Mouse (Mus musculus): ENCODE data around the gene Tbc1d10c. TPM values are rescaled to one million over a fixed set of nuclear protein-coding genes. Genes with fewer than 3 reads are reported as not detected.

The Tbc1d10c gene
- polyA plus RNA-seq, 1 experiment from 2014 or later = 3.4 TPM

DNA sequence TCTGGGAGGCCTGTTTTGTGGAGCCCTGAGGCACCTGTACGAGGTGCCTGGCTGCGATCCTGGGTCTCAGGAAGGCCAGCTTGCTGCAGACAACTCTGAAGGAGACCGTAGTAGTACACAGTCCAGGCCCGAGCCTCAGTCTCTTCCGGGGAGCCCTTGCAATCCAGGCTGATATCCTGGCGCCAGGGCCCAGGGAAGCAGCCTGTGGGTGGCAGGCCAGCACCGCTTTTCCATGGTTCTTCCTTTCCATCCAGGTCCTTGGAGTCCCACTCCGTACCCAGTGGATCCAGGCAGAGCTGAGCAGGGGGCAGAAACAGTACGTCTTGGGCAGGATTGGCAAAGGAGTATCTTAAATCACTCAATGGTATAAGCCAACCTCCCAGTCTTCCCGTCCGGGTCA, 18.2 kb downstream of the Tbc1d10c start:
- H3K9me3 ChIP-seq (ENCODE audit: control insufficient read depth, low read length) = no peaks in the 10 kb centered on the region
- no peaks in the 10 kb centered on the region for H3K27me3 ChIP-seq (replicated peaks; ENCODE audit: control insufficient read depth, insufficient read depth, low read length)
- DNase-seq (ENCODE audit: low spot score) (no peak), ATAC-seq (replicated peaks; ENCODE audit: low FRiP score) (no peak)
- no peak overlapping the region for H3K27ac ChIP-seq (ENCODE audit: low read depth, low read length)
- WGBS = 67% methylated on average over 11 of the region's 11 CpGs
- no peak overlapping the region for H3K4me3 ChIP-seq (ENCODE audit: low read depth, low read length)
- H3K4me2 ChIP-seq = no peak overlapping the region
- H3K9ac ChIP-seq (ENCODE audit: low read depth, low read length) = no peak overlapping the region
- peaks cover 6% of the 10 kb centered on the region for H3K4me1 ChIP-seq (replicated peaks; ENCODE audit: control insufficient read depth, insufficient read depth, low read length)
- H3K36me3 ChIP-seq (ENCODE audit: control insufficient read depth, insufficient read depth, low read length) = no peaks in the 10 kb centered on the region

DNA sequence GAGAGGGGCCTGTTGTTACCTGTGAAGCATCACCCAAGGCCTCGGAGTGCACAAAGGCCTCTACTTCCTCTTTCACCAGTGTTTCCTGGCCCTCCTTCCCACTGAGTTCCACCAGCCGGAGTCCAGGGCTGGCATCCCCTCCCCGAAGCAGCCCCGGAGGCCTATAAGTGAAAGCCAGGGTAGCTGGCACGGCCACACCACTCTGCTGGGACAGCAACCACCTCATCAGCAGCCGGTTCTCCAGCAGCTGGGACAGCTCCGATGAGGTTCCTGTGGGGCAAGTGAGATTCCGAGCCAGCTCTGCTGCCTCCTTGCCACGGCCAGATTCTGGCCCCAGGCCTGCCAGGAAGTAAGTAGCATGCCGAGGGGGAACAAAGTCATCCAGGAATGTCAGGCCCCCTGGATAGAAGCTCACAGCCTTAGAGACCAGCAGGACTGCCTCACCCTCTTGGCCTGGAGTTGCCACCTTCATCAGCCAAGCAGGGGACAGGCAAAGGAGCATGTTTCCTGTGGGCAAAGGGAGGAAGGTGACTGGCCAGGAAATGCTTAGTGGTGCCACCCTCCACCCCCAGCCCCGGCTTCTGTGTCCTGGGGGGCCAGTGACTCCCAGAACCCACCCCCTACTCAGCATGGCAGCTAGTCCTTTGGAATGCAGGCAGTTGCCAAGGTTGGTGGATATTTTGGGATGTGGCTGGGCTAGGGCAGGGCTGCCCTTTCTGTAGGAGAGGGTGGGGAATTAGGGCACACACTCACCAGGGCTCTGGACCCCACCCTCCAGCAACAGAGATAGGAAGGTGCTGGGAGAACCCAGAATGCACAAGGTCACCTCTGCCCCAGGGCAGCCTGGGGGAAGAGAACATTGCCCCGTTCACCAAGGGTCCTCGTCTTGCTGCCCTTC, 19.4 kb downstream of the Tbc1d10c start:
- no peak overlapping the region for H3K4me3 ChIP-seq (ENCODE audit: low read depth, low read length)
- no peaks in the 10 kb centered on the region for H3K9me3 ChIP-seq (ENCODE audit: control insufficient read depth, low read length)
- no peak for DNase-seq (ENCODE audit: low spot score)
- H3K4me2 ChIP-seq = no peak overlapping the region
- ATAC-seq (replicated peaks; ENCODE audit: low FRiP score) = no peak
- WGBS = 65% methylated on average over 13 of the region's 13 CpGs
- peaks cover 6% of the 10 kb centered on the region for H3K4me1 ChIP-seq (replicated peaks; ENCODE audit: control insufficient read depth, insufficient read depth, low read length)
- H3K27me3 ChIP-seq (replicated peaks; ENCODE audit: control insufficient read depth, insufficient read depth, low read length) = no peaks in the 10 kb centered on the region
- no peaks in the 10 kb centered on the region for H3K36me3 ChIP-seq (ENCODE audit: control insufficient read depth, insufficient read depth, low read length)
- H3K9ac ChIP-seq (ENCODE audit: low read depth, low read length) = no peak overlapping the region
- H3K27ac ChIP-seq (ENCODE audit: low read depth, low read length) = no peak overlapping the region

DNA sequence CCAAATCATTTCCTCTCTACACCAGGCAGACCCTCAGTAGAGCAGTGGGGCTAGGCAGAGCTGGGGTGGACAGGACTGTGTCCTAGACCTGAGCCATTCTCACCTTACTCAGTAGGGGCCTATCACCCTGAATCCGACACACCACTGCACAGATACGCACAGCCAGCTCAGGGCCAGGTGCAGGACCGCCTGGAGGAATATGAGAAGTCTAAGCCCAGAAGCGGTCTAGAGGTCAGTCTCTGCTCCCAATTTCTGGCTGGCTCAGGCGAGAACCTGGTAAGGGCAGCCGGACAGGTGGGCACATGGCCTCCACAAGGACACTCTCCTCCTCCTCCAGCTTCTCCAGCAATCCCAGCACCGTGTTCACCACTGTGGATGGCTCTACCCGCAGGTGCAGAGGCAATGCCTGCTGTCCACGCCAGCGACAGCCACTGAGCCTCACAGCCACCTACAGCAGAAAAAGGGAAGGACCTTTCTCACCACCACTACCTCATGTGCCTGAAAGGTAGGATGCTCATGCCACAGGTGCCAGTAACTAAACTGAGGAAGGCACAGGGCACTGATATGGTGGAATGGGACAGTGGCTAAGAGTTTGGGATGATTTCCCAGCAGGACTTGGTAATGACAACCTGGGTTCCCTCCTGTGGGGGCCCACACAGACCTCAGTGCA, 20.2 kb downstream of the Tbc1d10c start:
- no peaks in the 10 kb centered on the region for H3K36me3 ChIP-seq (ENCODE audit: control insufficient read depth, insufficient read depth, low read length)
- no peak for DNase-seq (ENCODE audit: low spot score)
- H3K27me3 ChIP-seq (replicated peaks; ENCODE audit: control insufficient read depth, insufficient read depth, low read length) = no peaks in the 10 kb centered on the region
- no peak overlapping the region for H3K27ac ChIP-seq (ENCODE audit: low read depth, low read length)
- H3K9ac ChIP-seq (ENCODE audit: low read depth, low read length) = no peak overlapping the region
- no peak for ATAC-seq (replicated peaks; ENCODE audit: low FRiP score)
- peaks cover 6% of the 10 kb centered on the region for H3K4me1 ChIP-seq (replicated peaks; ENCODE audit: control insufficient read depth, insufficient read depth, low read length)
- 86% methylated on average over 10 of the region's 10 CpGs for WGBS
- H3K4me3 ChIP-seq (ENCODE audit: low read depth, low read length) = no peak overlapping the region
- H3K9me3 ChIP-seq (ENCODE audit: control insufficient read depth, low read length) = no peaks in the 10 kb centered on the region
- no peak overlapping the region for H3K4me2 ChIP-seq

DNA sequence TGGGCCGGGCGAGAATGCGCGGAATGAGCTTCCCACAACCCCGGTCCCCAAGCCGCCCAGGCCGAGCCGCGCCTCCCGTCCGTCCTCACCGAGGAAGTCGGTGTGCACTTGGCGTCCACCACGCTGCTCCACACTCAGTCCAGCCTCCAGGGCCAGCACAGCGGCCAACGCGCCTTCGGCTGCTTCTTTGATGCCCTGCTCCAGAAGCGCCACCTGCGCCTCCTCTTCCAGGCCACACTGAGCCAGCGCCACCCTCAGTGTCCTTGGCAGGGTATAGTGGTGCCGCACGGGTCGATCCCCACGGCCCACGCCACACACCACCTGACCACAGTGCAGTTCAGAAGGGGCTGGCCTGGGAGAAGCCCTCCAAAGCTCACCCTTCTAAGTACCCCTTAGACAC, 21.3 kb downstream of the Tbc1d10c start:
- 10% methylated on average over 27 of the region's 27 CpGs for WGBS
- Histone ChIP-seq H3K4me2 (peak overlapping the region; percentile 98), H3K9me3 (ENCODE audit: control insufficient read depth, low read length) (no peaks in the 10 kb centered on the region), H3K27me3 (replicated peaks; ENCODE audit: control insufficient read depth, insufficient read depth, low read length) (no peaks in the 10 kb centered on the region), H3K4me1 (replicated peaks; ENCODE audit: control insufficient read depth, insufficient read depth, low read length) (peaks cover 6% of the 10 kb centered on the region), H3K36me3 (ENCODE audit: control insufficient read depth, insufficient read depth, low read length) (no peaks in the 10 kb centered on the region), H3K27ac (ENCODE audit: low read depth, low read length) (peak overlapping the region; percentile 70), H3K4me3 (ENCODE audit: low read depth, low read length) (peak overlapping the region; percentile 53), H3K9ac (ENCODE audit: low read depth, low read length) (peak overlapping the region; percentile 85)
- DNase-seq (ENCODE audit: low spot score) = no peak
- no peak; the same call in 1 of the 2 replicates for ATAC-seq (replicated peaks; ENCODE audit: low FRiP score)

DNA sequence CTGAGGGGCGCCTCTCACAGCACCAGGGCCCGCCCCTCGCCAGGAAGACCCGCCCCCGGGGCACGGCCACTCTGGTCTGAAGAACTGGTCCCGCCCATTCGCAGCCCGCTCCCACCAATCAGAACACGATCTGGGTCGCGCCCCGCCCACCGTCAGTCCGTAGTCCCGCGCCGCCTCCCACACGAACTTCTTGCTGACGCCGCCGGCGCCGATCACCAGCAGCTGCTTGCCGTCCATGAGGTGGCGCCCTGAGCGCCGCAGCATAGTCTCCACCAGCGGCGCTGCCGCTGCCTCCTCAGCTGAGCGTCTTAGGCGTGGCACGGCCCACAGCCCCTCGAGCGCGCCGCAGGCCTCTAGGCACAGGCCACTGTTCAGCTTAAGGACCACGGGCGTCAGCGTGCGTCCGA, 21.7 kb downstream of the Tbc1d10c start:
- under 1% methylated on average over 43 of the region's 43 CpGs for WGBS
- peaks cover 6% of the 10 kb centered on the region for H3K4me1 ChIP-seq (replicated peaks; ENCODE audit: control insufficient read depth, insufficient read depth, low read length)
- H3K4me3 ChIP-seq (ENCODE audit: low read depth, low read length) = peak overlapping the region; percentile 53
- H3K27me3 ChIP-seq (replicated peaks; ENCODE audit: control insufficient read depth, insufficient read depth, low read length) = no peaks in the 10 kb centered on the region
- ATAC-seq (replicated peaks; ENCODE audit: low FRiP score) (peak; percentile 94), DNase-seq (ENCODE audit: low spot score) (peak; percentile 99)
- peak overlapping the region; percentile 70 for H3K27ac ChIP-seq (ENCODE audit: low read depth, low read length)
- H3K36me3 ChIP-seq (ENCODE audit: control insufficient read depth, insufficient read depth, low read length) = no peaks in the 10 kb centered on the region
- H3K9ac ChIP-seq (ENCODE audit: low read depth, low read length) = peak overlapping the region; percentile 85
- no peaks in the 10 kb centered on the region for H3K9me3 ChIP-seq (ENCODE audit: control insufficient read depth, low read length)
- peak overlapping the region; percentile 98 for H3K4me2 ChIP-seq

DNA sequence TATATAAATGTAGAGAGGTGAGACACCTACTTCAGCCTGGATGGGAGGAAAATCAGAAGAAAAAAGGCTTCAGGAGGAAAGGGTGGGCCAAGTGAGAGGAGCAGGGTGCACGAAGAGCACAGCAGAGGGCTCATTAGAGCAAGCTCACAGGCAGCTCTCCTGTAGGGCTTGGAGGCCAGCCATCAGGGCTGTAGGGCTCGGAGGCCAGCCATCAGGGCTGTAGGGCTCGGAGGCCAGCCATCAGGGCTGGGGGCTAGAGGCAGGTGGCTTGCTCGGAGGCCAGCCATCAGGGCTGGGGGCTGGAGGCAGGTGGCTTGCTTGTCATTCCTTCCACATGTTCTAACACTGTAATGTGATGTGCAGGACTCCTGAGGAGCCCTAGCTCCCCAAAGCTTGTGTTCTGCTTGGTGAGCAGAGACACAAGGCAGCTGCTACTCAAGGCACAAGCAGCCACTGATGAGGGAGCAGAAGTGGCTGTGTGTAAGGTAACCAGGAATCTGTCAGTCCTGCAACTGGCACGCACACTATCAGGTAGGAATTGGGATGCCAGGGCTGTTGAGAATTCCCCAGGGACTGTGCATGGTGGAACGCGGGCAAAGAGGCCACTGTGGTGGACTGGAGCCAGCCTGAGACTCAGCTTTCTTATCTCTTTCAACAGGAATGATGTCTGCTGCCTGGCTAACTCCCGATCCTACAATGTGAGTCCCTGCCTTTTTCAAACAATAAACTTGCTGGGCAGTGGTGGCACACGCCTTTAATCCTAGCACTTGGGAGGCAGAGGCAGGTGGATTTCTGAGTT, 24.2 kb downstream of the Tbc1d10c start:
- 59% methylated on average over 9 of the region's 9 CpGs for WGBS
- DNase-seq (ENCODE audit: low spot score) = no peak
- no peaks in the 10 kb centered on the region for H3K27me3 ChIP-seq (replicated peaks; ENCODE audit: control insufficient read depth, insufficient read depth, low read length)
- no peak overlapping the region for H3K4me2 ChIP-seq
- H3K4me3 ChIP-seq (ENCODE audit: low read depth, low read length) = no peak overlapping the region
- ATAC-seq (replicated peaks; ENCODE audit: low FRiP score) = no peak
- no peaks in the 10 kb centered on the region for H3K9me3 ChIP-seq (ENCODE audit: control insufficient read depth, low read length)
- H3K36me3 ChIP-seq (ENCODE audit: control insufficient read depth, insufficient read depth, low read length) = 0 out of 2 replicates have a peak, but pooled peaks cover under 1% of the 10 kb centered on the region
- peaks cover 14% of the 10 kb centered on the region for H3K4me1 ChIP-seq (replicated peaks; ENCODE audit: control insufficient read depth, insufficient read depth, low read length)
- H3K9ac ChIP-seq (ENCODE audit: low read depth, low read length) = no peak overlapping the region
- H3K27ac ChIP-seq (ENCODE audit: low read depth, low read length) = no peak overlapping the region

DNA sequence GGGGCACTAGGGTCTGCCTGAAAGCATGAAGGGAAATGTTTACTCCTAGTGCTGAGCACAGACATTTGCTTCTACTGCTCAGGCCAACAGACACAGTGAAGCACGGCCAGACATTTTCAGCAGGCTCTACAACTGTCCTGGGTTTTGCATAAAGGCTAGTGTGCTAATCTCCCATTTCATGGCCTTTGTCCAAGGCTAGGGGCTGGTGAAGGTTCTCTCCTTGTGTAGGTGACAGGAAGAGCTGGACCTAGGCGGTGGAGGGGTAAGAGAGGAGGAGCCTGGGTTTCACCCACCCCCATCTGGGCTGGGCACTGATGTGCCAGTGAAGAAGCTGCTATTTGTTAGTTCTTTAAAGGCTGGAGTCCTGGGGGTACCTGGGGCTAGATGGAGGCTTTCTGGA, 26.4 kb downstream of the Tbc1d10c start:
- no peak for DNase-seq (ENCODE audit: low spot score)
- H3K9ac ChIP-seq (ENCODE audit: low read depth, low read length) = no peak overlapping the region
- H3K27me3 ChIP-seq (replicated peaks; ENCODE audit: control insufficient read depth, insufficient read depth, low read length) = no peaks in the 10 kb centered on the region
- no peak overlapping the region for H3K4me3 ChIP-seq (ENCODE audit: low read depth, low read length)
- H3K4me2 ChIP-seq = no peak overlapping the region
- H3K36me3 ChIP-seq (ENCODE audit: control insufficient read depth, insufficient read depth, low read length) = peaks cover 9% of the 10 kb centered on the region
- H3K9me3 ChIP-seq (ENCODE audit: control insufficient read depth, low read length) = no peaks in the 10 kb centered on the region
- H3K27ac ChIP-seq (ENCODE audit: low read depth, low read length) = no peak overlapping the region
- no peak for ATAC-seq (replicated peaks; ENCODE audit: low FRiP score)
- peaks cover 8% of the 10 kb centered on the region for H3K4me1 ChIP-seq (replicated peaks; ENCODE audit: control insufficient read depth, insufficient read depth, low read length)
- WGBS = 75% methylated on average over 2 of the region's 2 CpGs

DNA sequence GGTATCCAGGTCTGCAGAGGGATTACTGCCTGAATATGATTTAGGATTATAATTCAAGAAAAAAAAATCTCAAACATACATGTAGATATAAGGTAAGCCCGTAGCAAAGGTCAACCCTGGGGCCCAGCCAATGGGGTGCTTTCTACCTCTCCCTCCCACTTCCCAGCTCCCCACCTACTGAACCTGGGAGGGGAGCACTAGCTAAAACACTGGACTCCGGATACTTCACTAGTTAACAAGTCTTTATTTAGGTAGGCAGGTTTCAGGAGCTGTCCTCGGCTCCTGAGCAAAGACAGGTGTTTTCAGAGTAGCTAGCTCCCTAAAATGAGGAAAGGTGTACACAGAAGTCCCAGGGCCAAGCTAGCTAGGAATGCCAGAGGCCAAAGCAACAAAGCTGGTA, 27.0 kb downstream of the Tbc1d10c start:
- 78% methylated on average over 3 of the region's 3 CpGs for WGBS

More for the DNA sequence above, 27.0 kb downstream of the Tbc1d10c start:
- Histone ChIP-seq H3K4me3 (ENCODE audit: low read depth, low read length) (no peak overlapping the region), H3K9ac (ENCODE audit: low read depth, low read length) (no peak overlapping the region), H3K4me2 (no peak overlapping the region), H3K9me3 (ENCODE audit: control insufficient read depth, low read length) (no peaks in the 10 kb centered on the region), H3K27me3 (replicated peaks; ENCODE audit: control insufficient read depth, insufficient read depth, low read length) (no peaks in the 10 kb centered on the region), H3K4me1 (replicated peaks; ENCODE audit: control insufficient read depth, insufficient read depth, low read length) (peaks cover 7% of the 10 kb centered on the region), H3K27ac (ENCODE audit: low read depth, low read length) (no peak overlapping the region), H3K36me3 (ENCODE audit: control insufficient read depth, insufficient read depth, low read length) (peaks cover 9% of the 10 kb centered on the region)
- DNase-seq (ENCODE audit: low spot score) (no peak), ATAC-seq (replicated peaks; ENCODE audit: low FRiP score) (no peak)

Data from liver, embryonic 11.5 days (tissue).